Mouse (Mus musculus) midbrain, postnatal 0 days (tissue): ENCODE results near the gene Ugt1a9. TPM values are rescaled to one million over a fixed set of nuclear protein-coding genes. Genes with fewer than 3 reads are reported as not detected.

ENCODE experiments used
- ATAC-seq: fragments of 200-750 bp; cut with Nextera tagmentation; 2 replicates; pipeline ENCODE4 v1.8.0; 2017; ENCODE audit warnings: moderate number of reproducible peaks, mild to moderate bottlenecking, moderate TSS enrichment, moderate library complexity; ENCODE audit not compliant: low FRiP score
- DNase-seq: peaks from one replicate; pipeline ENCODE4 v3.0.0-alpha.2; 2015; ENCODE audit warnings: low spot score
- H3K27ac ChIP-seq: fragments of 300-500 bp; sonication (generic); 2 replicates; pipeline ENCODE4 v1.5.1; 2014; ENCODE audit warnings: low read depth, mild to moderate bottlenecking, low read length, mixed read lengths
- H3K27me3 ChIP-seq: fragments of 300-500 bp; sonication (generic); 2 replicates; pipeline ENCODE4 v1.6.1; 2014; ENCODE audit warnings: low read length, control low read depth, mixed read lengths; ENCODE audit not compliant: insufficient read depth
- H3K36me3 ChIP-seq: fragments of 300-500 bp; sonication (generic); 2 replicates; pipeline ENCODE4 v1.6.1; 2014; ENCODE audit warnings: low read length, control low read depth, mixed read lengths; ENCODE audit not compliant: insufficient read depth
- H3K4me1 ChIP-seq: fragments of 300-500 bp; sonication (generic); 2 replicates; pipeline ENCODE4 v1.6.1; 2014; ENCODE audit warnings: mild to moderate bottlenecking, control low read depth, antibody characterized with exemption, low read length, mixed read lengths; ENCODE audit not compliant: insufficient read depth
- H3K4me2 ChIP-seq: fragments of 300-500 bp; sonication (generic); 2 replicates; pipeline ENCODE4 v1.6.1; 2014; ENCODE audit warnings: low read depth, mild to moderate bottlenecking, low read length, mixed read lengths; ENCODE audit not compliant: poor library complexity, severe bottlenecking
- H3K4me3 ChIP-seq: fragments of 300-500 bp; sonication (generic); 2 replicates; pipeline ENCODE4 v1.5.1; 2014; ENCODE audit warnings: low read depth, mild to moderate bottlenecking, low read length, moderate library complexity
- H3K9ac ChIP-seq: fragments of 300-500 bp; sonication (generic); replicated peaks from 2 replicates; pipeline ENCODE4 v1.6.1; 2014; ENCODE audit warnings: mild to moderate bottlenecking, low read length, moderate library complexity, mixed read lengths; ENCODE audit not compliant: poor library complexity, severe bottlenecking
- H3K9me3 ChIP-seq: fragments of 300-500 bp; sonication (generic); 2 replicates; pipeline ENCODE4 v1.6.1; 2016; ENCODE audit warnings: low read length, control low read depth
- CTCF ChIP-seq: IDR thresholded peaks from 2 replicates; pipeline ENCODE4 v1.5.1; 2016; ENCODE audit warnings: antibody characterized with exemption, mild to moderate bottlenecking
- WGBS: fragments of 180-500 bp; shearing (Covaris S2); extraction: QIAGEN DNeasy Blood & Tissue Kit; methylation state at CpG from one replicate; pipeline ENCODE4 v1.1.7; 2014; 5-methylcytosine and 5-hydroxymethylcytosine counted together
- polyA plus RNA-seq: library from polyadenylated mRNA; unstranded; fragments of >200 nt; fragmentation: Nextera tagmentation; extraction: Ambion mirVana; gene quantifications from 2 replicates; pipeline ENCODE4 v1.2.1, GENCODE M21; 2015
- total RNA-seq: library from RNA; depleted of rRNA; stranded (reverse); fragments of >200 nt; gene quantifications from 2 replicates; pipeline ENCODE4 v1.2.3, GENCODE M21; 2014

Ugt1a9 gene
- total and polyA plus RNA-seq, 2 experiments from 2014 or later, result not detected

DNA sequence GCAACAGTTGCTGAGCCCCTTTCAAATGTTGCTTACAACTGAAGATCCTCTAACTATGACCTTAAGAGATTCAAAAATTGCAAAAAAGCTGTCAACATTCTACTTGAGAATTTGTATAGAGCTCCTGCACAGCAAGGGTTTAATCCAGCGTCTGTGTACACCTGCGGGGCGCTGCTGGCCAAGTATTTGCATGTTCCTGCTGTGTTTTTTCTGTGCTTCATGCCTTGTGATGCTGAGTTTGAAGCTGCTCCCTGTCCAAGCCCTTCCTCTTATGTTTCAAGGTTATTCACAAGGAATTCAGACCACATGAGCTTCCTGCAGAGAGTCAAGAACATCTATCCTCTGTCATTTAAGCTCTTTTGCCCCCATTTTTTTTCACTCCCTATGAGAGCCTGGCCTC is 121.5 kb downstream of the Ugt1a9 start:
- WGBS, result 58% methylated on average over 3 of the region's 3 CpGs
- no peak for ATAC-seq

GRCm38 (mm10) chr1:88195687-88196086 is 125.1 kb downstream of the Ugt1a9 start:
- no peak for DNase-seq

More for the DNA sequence above, 121.5 kb downstream of the Ugt1a9 start:
- Histone ChIP-seq H3K36me3 (no peaks in the 10 kb centered on the region), H3K4me3 (no peak overlapping the region), H3K27me3 (no peaks in the 10 kb centered on the region), H3K4me2 (no peak overlapping the region), H3K27ac (no peak overlapping the region), H3K9me3 (no peaks in the 10 kb centered on the region), H3K9ac (no peak overlapping the region), H3K4me1 (no peaks in the 10 kb centered on the region)
- no peak for TF ChIP-seq CTCF
- DNase-seq, result no peak

DNA sequence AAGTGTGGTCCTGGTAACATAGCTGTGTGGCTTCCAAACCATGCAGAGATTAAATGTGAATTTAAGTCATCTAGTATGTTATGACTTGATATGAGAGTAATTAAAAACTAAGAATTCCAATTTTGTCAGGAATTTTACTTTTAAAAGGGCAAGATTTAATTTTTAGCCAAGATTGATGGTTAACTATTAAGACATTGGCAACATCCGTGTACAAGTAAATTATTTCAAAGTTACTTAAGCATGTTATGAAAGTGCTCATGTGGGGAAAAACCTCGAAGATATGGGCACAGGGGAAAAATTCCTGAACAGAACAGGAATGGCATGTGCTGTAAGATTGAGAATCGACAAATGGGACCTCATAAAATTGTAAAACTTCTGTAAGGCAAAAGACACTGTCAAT is 126.8 kb downstream of the Ugt1a9 start:
- ATAC-seq (no peak), DNase-seq (no peak)
- Histone ChIP-seq H3K4me1 (no peaks in the 10 kb centered on the region), H3K4me3 (no peak overlapping the region), H3K4me2 (no peak overlapping the region), H3K9ac (no peak overlapping the region), H3K36me3 (no peaks in the 10 kb centered on the region), H3K27ac (no peak overlapping the region), H3K27me3 (no peaks in the 10 kb centered on the region), H3K9me3 (no peaks in the 10 kb centered on the region)
- TF ChIP-seq CTCF, result no peak
- WGBS, result 71% methylated on average over 3 of the region's 3 CpGs

More at GRCm38 (mm10) chr1:88195687-88196086, 125.1 kb downstream of the Ugt1a9 start:
- WGBS, result 91% methylated on average over 1 of the region's 1 CpGs
- no peaks in the 10 kb centered on the region for H3K36me3 ChIP-seq
- H3K9ac ChIP-seq, result no peak overlapping the region
- H3K4me1 ChIP-seq, result no peaks in the 10 kb centered on the region
- no peak overlapping the region for H3K27ac ChIP-seq
- H3K4me2 ChIP-seq, result no peak overlapping the region
- H3K27me3 ChIP-seq, result no peaks in the 10 kb centered on the region
- H3K9me3 ChIP-seq, result no peaks in the 10 kb centered on the region
- no peak overlapping the region for H3K4me3 ChIP-seq
- ATAC-seq, result no peak
- TF ChIP-seq CTCF, result no peak

DNA sequence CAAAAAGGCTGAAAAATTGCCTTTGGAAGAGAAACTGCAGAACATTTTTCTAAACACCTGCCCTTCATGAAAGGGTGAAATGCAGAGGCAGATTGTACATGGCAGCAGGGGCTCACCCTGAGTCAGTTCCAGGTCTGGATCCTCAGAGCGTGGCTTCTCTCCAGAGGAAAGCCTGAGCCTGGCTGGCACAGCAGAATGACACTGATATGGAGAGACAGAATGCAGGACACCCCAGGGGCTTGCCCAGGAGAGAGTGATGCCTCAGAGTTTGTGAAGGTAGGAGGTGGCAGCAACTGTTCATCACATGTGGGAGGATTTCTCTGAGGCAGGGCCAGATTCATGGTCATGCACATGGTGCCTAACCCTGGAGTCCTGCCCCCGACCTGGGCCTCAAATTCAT is 129.4 kb downstream of the Ugt1a9 start:
- no peaks in the 10 kb centered on the region for H3K4me1 ChIP-seq
- H3K4me3 ChIP-seq, result no peak overlapping the region
- ATAC-seq (no peak), DNase-seq (no peak)
- H3K27ac ChIP-seq, result no peak overlapping the region
- no peaks in the 10 kb centered on the region for H3K27me3 ChIP-seq
- no peaks in the 10 kb centered on the region for H3K9me3 ChIP-seq
- no peaks in the 10 kb centered on the region for H3K36me3 ChIP-seq
- TF ChIP-seq CTCF, result no peak
- H3K4me2 ChIP-seq, result no peak overlapping the region
- WGBS, result 68% methylated on average over 2 of the region's 2 CpGs
- no peak overlapping the region for H3K9ac ChIP-seq

DNA sequence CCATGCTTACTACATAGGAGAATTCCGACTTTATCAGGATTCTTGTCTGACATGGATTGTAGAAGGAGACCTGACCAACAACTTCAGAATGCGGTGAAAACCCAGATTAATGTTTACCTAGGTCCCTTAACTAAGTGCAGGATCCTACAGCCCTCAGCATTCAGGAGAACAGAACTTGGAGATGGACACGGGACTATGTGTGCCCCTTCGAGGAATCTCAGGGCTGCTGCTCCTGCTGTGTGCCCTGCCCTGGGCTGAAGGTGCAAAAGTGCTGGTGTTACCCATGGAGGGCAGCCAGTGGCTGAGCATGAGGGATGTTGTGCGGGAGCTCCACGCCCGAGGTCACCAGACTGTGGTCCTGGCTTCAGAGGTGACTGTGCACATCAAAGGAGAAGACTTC is 129.9 kb downstream of the Ugt1a9 start, which contains the start of gene Ugt1a2:
TSS of gene Ugt1a2 (plus strand) at position 146 of the 400 bp plus-strand sequence.
- no peak for TF ChIP-seq CTCF
- no peak for DNase-seq
- Histone ChIP-seq H3K27me3 (no peaks in the 10 kb centered on the region), H3K27ac (no peak within 1 kb of the TSS), H3K9ac (no peak within 1 kb of the TSS), H3K4me2 (no peak within 1 kb of the TSS), H3K36me3 (no peaks in the 10 kb centered on the region), H3K9me3 (no peaks in the 10 kb centered on the region), H3K4me3 (no peak within 1 kb of the TSS), H3K4me1 (no peaks in the 10 kb centered on the region)
- ATAC-seq, result no peak
- WGBS, result 91% methylated on average over 7 of the region's 7 CpGs

- H3K9ac ChIP-seq, result peak within 1 kb of the TSS; percentile 61
- H3K27me3 ChIP-seq, result no peaks in the 10 kb centered on the region
- TF ChIP-seq CTCF, result no peak; the same call in 1 of the 2 replicates
- ATAC-seq (peak; percentile 100), DNase-seq (peak; percentile 93)
- 0 out of 2 replicates have a peak, but pooled peaks cover 3% of the 10 kb centered on the region for H3K9me3 ChIP-seq
- peak within 1 kb of the TSS; percentile 19; the same call in 1 of the 2 replicates for H3K27ac ChIP-seq
- 9% methylated on average over 62 of the region's 62 CpGs for whole genome bisulfite sequencing
- H3K36me3 ChIP-seq, result no peaks in the 10 kb centered on the region
- H3K4me3 ChIP-seq, result peak within 1 kb of the TSS; percentile 38
- H3K4me2 ChIP-seq, result peak within 1 kb of the TSS; percentile 82
- H3K4me1 ChIP-seq, result no peaks in the 10 kb centered on the region
Observed at GRCm38 (mm10) chr1:88205294-88205922, 134.8 kb downstream of the Ugt1a9 start, which contains the start of gene Dnajb3. Gene Dnajb3, minus strand, starts transcription at chr1:88205782.
